Mouse (Mus musculus) MEL (cell line): ENCODE results near the gene Psmc3.

Experiments
- CTCF ChIP-seq, 3 experiments: IDR thresholded peaks in 2 of 3; conservative IDR thresholded peaks in 1 of 3; 2 replicates each; pipeline ENCODE4 v1.5.1; 2011 to 2012; ENCODE audit warnings: low read length in 3 of 3, low read depth in 2 of 3, mild to moderate bottlenecking in 2 of 3, improper control_type of control experiment in 1 of 3, inconsistent platforms in 1 of 3, mixed read lengths in 1 of 3, moderate library complexity in 1 of 3; ENCODE audit not compliant: control insufficient read depth in 1 of 3, insufficient read depth in 1 of 3, poor library complexity in 1 of 3, severe bottlenecking in 1 of 3
- ELF1 ChIP-seq: IDR thresholded peaks from 2 replicates; pipeline ENCODE4 v1.6.1; 2014; ENCODE audit warnings: low read depth, mild to moderate bottlenecking, inconsistent platforms, low read length, improper control_type of control experiment, moderate library complexity
- EP300 ChIP-seq, 2 experiments: IDR thresholded peaks; 2 replicates each; pipeline ENCODE4 v1.6.1; 2011; ENCODE audit warnings: improper control_type of control experiment in 2 of 2, low read length in 2 of 2, low read depth in 1 of 2, mild to moderate bottlenecking in 1 of 2
- ETS1 ChIP-seq: IDR thresholded peaks from 2 replicates; pipeline ENCODE4 v1.6.1; 2012; ENCODE audit warnings: low read depth, mild to moderate bottlenecking, inconsistent platforms, low read length, improper control_type of control experiment, moderate library complexity
- JUND ChIP-seq: IDR thresholded peaks from 2 replicates; pipeline ENCODE4 v1.6.1; 2011; ENCODE audit warnings: low read depth, mild to moderate bottlenecking, improper control_type of control experiment, low read length
- MAX ChIP-seq: IDR thresholded peaks from 2 replicates; pipeline ENCODE4 v1.6.1; 2011; ENCODE audit warnings: low read length, improper control_type of control experiment
- MYC ChIP-seq: IDR thresholded peaks from 2 replicates; pipeline ENCODE4 v1.6.1; 2011; ENCODE audit warnings: low read depth, mild to moderate bottlenecking, low read length, improper control_type of control experiment, moderate library complexity
- POLR2A ChIP-seq, 2 experiments: IDR thresholded peaks; 2 replicates each; pipeline ENCODE4 v1.6.1; 2011 to 2012; ENCODE audit warnings: low read length in 2 of 2, mild to moderate bottlenecking in 2 of 2, control low read depth in 1 of 2, improper control_type of control experiment in 1 of 2, low read depth in 1 of 2, moderate library complexity in 1 of 2; ENCODE audit not compliant: control insufficient read depth in 1 of 2, insufficient read depth in 1 of 2, poor library complexity in 1 of 2
- RCOR1 ChIP-seq: IDR thresholded peaks from 2 replicates; pipeline ENCODE4 v1.6.1; 2012; ENCODE audit warnings: low read depth, mild to moderate bottlenecking, inconsistent platforms, low read length, improper control_type of control experiment
- USF1 ChIP-seq: IDR thresholded peaks from 2 replicates; pipeline ENCODE4 v1.6.1; 2014; ENCODE audit warnings: low read depth, mild to moderate bottlenecking, inconsistent platforms, low read length, improper control_type of control experiment, moderate library complexity

DNA sequence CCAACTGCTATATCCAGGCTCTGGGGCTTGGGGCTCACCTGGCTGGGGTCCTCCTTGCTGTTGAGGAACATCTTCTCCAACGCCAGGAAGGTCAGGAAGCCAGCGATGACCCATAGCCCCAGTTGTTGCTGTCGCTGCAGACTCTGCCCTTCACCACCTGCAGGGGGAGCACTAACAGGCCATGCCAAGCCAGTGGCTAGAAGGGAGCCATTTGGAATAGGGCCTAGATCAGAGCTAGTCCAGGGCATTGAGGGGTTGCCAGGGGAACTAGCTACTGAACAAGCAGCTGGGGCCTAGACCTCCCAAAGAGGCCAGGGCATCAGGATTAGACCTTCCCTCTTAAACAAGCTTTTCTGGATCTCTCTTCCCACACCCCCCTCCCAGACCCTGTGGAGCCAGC lies 11.7 kb downstream of the Psmc3 start:
- TF ChIP-seq ETS1 (no peak), CTCF (IDR thresholded peaks at IDR 0.05 in 2 of 3, conservative IDR thresholded peaks at IDR 0.05 in 1 of 3; ENCODE audit: control insufficient read depth in 1 of 3, insufficient read depth in 1 of 3, low read depth in 2 of 3, low read length in 3 of 3, poor library complexity in 1 of 3, severe bottlenecking in 1 of 3) (peak; percentile 83 to 94 (median 91)), ELF1 (no peak), MYC (no peak), POLR2A (IDR thresholded peaks at IDR 0.05; ENCODE audit: control insufficient read depth in 1 of 2, insufficient read depth in 1 of 2, low read depth in 1 of 2, low read length in 2 of 2, poor library complexity in 1 of 2) (no peak), RCOR1 (no peak), EP300 (IDR thresholded peaks at IDR 0.05; ENCODE audit: low read depth in 1 of 2, low read length in 2 of 2) (no peak), USF1 (no peak), MAX (no peak), JUND (no peak)
